Mouse (Mus musculus): ENCODE results near the gene Gm28308.

DNA sequence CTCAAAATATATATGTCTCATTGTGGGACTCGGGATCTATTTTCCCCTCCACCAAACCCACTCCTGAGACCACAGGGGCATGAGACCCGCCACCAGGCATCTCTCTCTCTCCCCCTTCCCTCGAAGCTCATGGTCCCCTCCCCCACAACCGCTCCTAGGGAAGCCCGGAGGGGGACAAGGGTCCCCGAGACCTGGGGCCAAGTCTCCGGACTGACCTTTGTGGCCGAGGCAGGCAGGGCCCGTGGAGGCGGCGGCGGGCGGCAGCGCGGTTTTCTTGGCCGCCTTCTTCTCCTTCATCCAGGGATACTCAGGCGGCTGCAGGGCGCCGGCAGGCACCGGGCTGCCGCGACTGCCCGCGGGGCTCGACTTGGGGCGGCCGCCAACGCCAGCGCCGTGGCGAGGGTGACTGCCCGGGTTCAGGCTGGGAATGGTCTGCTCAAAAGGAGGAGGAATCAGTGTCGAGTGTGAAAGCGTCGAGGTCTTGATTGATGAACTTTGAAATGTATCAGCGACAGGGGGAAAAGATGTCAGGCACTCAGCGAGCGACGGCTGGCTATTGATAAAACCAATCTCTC lies 49.0 kb downstream of the Gm28308 start:
- TF ChIP-seq CTCF (IDR thresholded peaks at IDR 0.05; ENCODE audit: borderline replicate concordance, insufficient read depth, low read depth, low read length) (no peak), POLR2A (IDR thresholded peaks at IDR 0.05; ENCODE audit: borderline replicate concordance, insufficient read depth, low read length) (no peak)

Data from cerebellum, adult 2 months (tissue).